Mouse (Mus musculus) heart, postnatal 0 days (tissue): ENCODE data around the gene Hectd1. TPM values are rescaled to one million over a fixed set of nuclear protein-coding genes. Genes with fewer than 3 reads are reported as not detected.

Experiments
- ATAC-seq: fragments of 200-750 bp; cut with Nextera tagmentation; 2 replicates; pipeline ENCODE4 v1.8.0; 2017; ENCODE audit warnings: low read depth, moderate number of reproducible peaks, moderate library complexity; ENCODE audit not compliant: insufficient read depth
- DNase-seq: peaks from one replicate; pipeline ENCODE4 v3.0.0-alpha.2; 2016; ENCODE audit warnings: low spot score
- H3K27ac ChIP-seq: fragments of 300-500 bp; sonication (generic); 2 replicates; pipeline ENCODE4 v1.5.1; 2014; ENCODE audit warnings: low read depth, mild to moderate bottlenecking
- H3K27me3 ChIP-seq: fragments of 300-500 bp; sonication (generic); 2 replicates; pipeline ENCODE4 v1.6.1; 2014; ENCODE audit warnings: low read length, mixed read lengths; ENCODE audit not compliant: control insufficient read depth, insufficient read depth
- H3K36me3 ChIP-seq: fragments of 300-500 bp; sonication (generic); replicated peaks from 2 replicates; pipeline ENCODE4 v1.6.1; 2014; ENCODE audit warnings: low read length, mixed read lengths; ENCODE audit not compliant: control insufficient read depth, insufficient read depth
- H3K4me1 ChIP-seq: fragments of 300-500 bp; sonication (generic); 2 replicates; pipeline ENCODE4 v1.6.1; 2014; ENCODE audit warnings: antibody characterized with exemption; ENCODE audit not compliant: control insufficient read depth, insufficient read depth
- H3K4me2 ChIP-seq: fragments of 300-500 bp; sonication (generic); 2 replicates; pipeline ENCODE4 v1.6.1; 2014; ENCODE audit warnings: low read depth, mild to moderate bottlenecking, low read length, moderate library complexity
- H3K4me3 ChIP-seq: fragments of 300-500 bp; sonication (generic); 2 replicates; pipeline ENCODE4 v1.5.1; 2014; ENCODE audit warnings: low read depth, low read length
- H3K9ac ChIP-seq: fragments of 300-500 bp; sonication (generic); replicated peaks from 2 replicates; pipeline ENCODE4 v1.6.1; 2014; ENCODE audit warnings: low read depth, low read length, mixed read lengths
- H3K9me3 ChIP-seq: fragments of 300-500 bp; sonication (generic); replicated peaks from 2 replicates; pipeline ENCODE4 v1.6.1; 2016; ENCODE audit warnings: low read length; ENCODE audit not compliant: control insufficient read depth
- CTCF ChIP-seq: IDR thresholded peaks from 2 replicates; pipeline ENCODE4 v1.5.1; 2016; ENCODE audit warnings: antibody characterized with exemption, control low read depth, low read depth
- EP300 ChIP-seq: IDR thresholded peaks from 2 replicates; pipeline ENCODE4 v1.6.1; 2016; ENCODE audit warnings: antibody characterized with exemption, low read depth
- WGBS: fragments of 180-500 bp; shearing (Covaris S2); extraction: QIAGEN DNeasy Blood & Tissue Kit; methylation state at CpG from one replicate; pipeline ENCODE4 v1.1.7; 2014; 5-methylcytosine and 5-hydroxymethylcytosine counted together
- polyA plus RNA-seq: library from polyadenylated mRNA; unstranded; fragments of >200 nt; fragmentation: Nextera tagmentation; extraction: Ambion mirVana; gene quantifications from 2 replicates; pipeline ENCODE4 v1.2.1, GENCODE M21; 2015
- total RNA-seq: library from RNA; depleted of rRNA; stranded (reverse); fragments of >200 nt; gene quantifications from 2 replicates; pipeline ENCODE4 v1.2.3, GENCODE M21; 2014; ENCODE audit warnings: low replicate concordance

The Hectd1 gene
- total and polyA plus RNA-seq, 2 experiments from 2014 or later = 27.1 to 71.1 TPM

- peaks cover 13% of the 10 kb centered on the region for H3K4me1 ChIP-seq
- TF ChIP-seq EP300 (no peak; the same call in 1 of the 2 replicates), CTCF (no peak)
- peaks cover 18% of the 10 kb centered on the region; the same call in 1 of the 2 replicates for H3K36me3 ChIP-seq
- peak overlapping the region; percentile 99 for H3K27ac ChIP-seq
- no peaks in the 10 kb centered on the region for H3K27me3 ChIP-seq
- H3K9ac ChIP-seq = peak overlapping the region; percentile 98
- DNase-seq = no peak
- peak overlapping the region; percentile 96 for H3K4me3 ChIP-seq
- WGBS = under 1% methylated on average over 39 of the region's 66 CpGs
- no peaks in the 10 kb centered on the region for H3K9me3 ChIP-seq
- peak overlapping the region; percentile 93 for H3K4me2 ChIP-seq
- peak; percentile 10 for ATAC-seq
Observed at GRCm38 (mm10) chr12:51828716-51829289, 533 bp downstream of the Hectd1 start.

GRCm38 (mm10) chr12:51827958-51828650 is 1.2 kb downstream of the Hectd1 start:
- no peak for TF ChIP-seq CTCF
- TF ChIP-seq EP300 = no peak
- peak overlapping the region; percentile 96 for H3K4me3 ChIP-seq
- no peaks in the 10 kb centered on the region for H3K27me3 ChIP-seq
- WGBS = 7% methylated on average over 6 of the region's 6 CpGs
- H3K4me2 ChIP-seq = peak overlapping the region; percentile 93
- H3K4me1 ChIP-seq = peaks cover 14% of the 10 kb centered on the region
- no peaks in the 10 kb centered on the region for H3K9me3 ChIP-seq
- ATAC-seq (no peak), DNase-seq (no peak)
- H3K27ac ChIP-seq = peak overlapping the region; percentile 99
- H3K36me3 ChIP-seq = peaks cover 18% of the 10 kb centered on the region; the same call in 1 of the 2 replicates
- H3K9ac ChIP-seq = peak overlapping the region; percentile 98

- ATAC-seq = no peak
- H3K4me2 ChIP-seq = no peak overlapping the region
- WGBS = 83% methylated on average over 2 of the region's 2 CpGs
- H3K4me1 ChIP-seq = peaks cover 25% of the 10 kb centered on the region
- H3K36me3 ChIP-seq = peaks cover 11% of the 10 kb centered on the region; the same call in 1 of the 2 replicates
- H3K9ac ChIP-seq = no peak overlapping the region
- TF ChIP-seq CTCF (0 out of 2 replicates have a peak, but pooled peaks have one; percentile 3), EP300 (no peak)
- H3K4me3 ChIP-seq = no peak overlapping the region
- no peaks in the 10 kb centered on the region for H3K27me3 ChIP-seq
- H3K27ac ChIP-seq = no peak overlapping the region
- H3K9me3 ChIP-seq = no peaks in the 10 kb centered on the region
- DNase-seq = no peak
Observed at GRCm38 (mm10) chr12:51825338-51825737, 4.0 kb downstream of the Hectd1 start.

DNA sequence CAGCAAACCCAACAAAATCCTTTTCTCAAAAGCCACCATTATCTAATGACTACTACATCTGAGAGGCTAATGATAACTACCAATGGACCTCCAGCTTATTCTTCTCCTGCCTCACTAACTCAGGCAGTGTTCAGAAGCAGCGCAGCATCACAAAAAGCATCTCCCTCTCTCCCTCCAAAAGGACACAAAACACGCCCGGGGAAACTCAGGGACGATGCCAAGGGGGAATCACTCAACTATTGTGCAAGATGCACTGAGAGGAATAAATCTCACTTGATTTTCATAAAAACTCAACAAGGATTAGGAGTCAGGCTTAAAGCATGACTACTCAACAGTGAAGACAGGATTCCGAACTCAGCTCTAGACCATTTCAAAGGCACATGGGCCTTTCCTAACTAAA is 6.0 kb downstream of the Hectd1 start:
- 91% methylated on average over 5 of the region's 5 CpGs for WGBS
- H3K36me3 ChIP-seq = peaks cover 11% of the 10 kb centered on the region
- no peak overlapping the region for H3K9ac ChIP-seq
- TF ChIP-seq CTCF (no peak), EP300 (no peak)
- DNase-seq (no peak), ATAC-seq (no peak)
- no peaks in the 10 kb centered on the region for H3K9me3 ChIP-seq
- no peak overlapping the region for H3K27ac ChIP-seq
- H3K4me2 ChIP-seq = no peak overlapping the region
- no peaks in the 10 kb centered on the region for H3K27me3 ChIP-seq
- no peak overlapping the region for H3K4me3 ChIP-seq
- H3K4me1 ChIP-seq = peaks cover 33% of the 10 kb centered on the region

- TF ChIP-seq EP300 = no peak
- no peak for TF ChIP-seq CTCF
- peaks cover 11% of the 10 kb centered on the region for H3K36me3 ChIP-seq
- H3K9me3 ChIP-seq = no peaks in the 10 kb centered on the region
- peaks cover 30% of the 10 kb centered on the region for H3K4me1 ChIP-seq
- no peak overlapping the region for H3K9ac ChIP-seq
- no peak overlapping the region for H3K4me2 ChIP-seq
- no peaks in the 10 kb centered on the region for H3K27me3 ChIP-seq
- no peak overlapping the region for H3K27ac ChIP-seq
- WGBS = 39% methylated on average over 2 of the region's 2 CpGs
- no peak overlapping the region for H3K4me3 ChIP-seq
- ATAC-seq (no peak), DNase-seq (no peak)
Observed at GRCm38 (mm10) chr12:51822861-51823260, 6.5 kb downstream of the Hectd1 start.
